ENCODE assay signal across 8 mouse cellular contexts in genomic region chr7:102695358-102696125, GRCm38 (mm10). TPM values are rescaled to one million over a fixed set of nuclear protein-coding genes. Genes with fewer than 3 reads are reported as not detected.
DNase-seq lines count a peak whose midpoint lies in the region; ATAC-seq and TF ChIP-seq lines count a peak whose summit lies in the region.
"Had no signal": no experiment of that assay in that cellular context is flagged by ENCODE, and none has a peak within 500 bp of the region (broad histone marks: within the 10 kb centered on the region; RNA-seq: fewer than 3 reads in every experiment).

Gene Olfr557 (plus strand): TSS chr7:102695910.

- TF ChIP-seq POLR2A in cortical plate, adult 2 months (IDR thresholded peaks at IDR 0.05; ENCODE audit: extremely low read depth, insufficient read depth, low read length), result no peak

- no peaks in the 10 kb centered on the region for H3K9me3 ChIP-seq in kidney, embryonic 16.5 days (ENCODE audit: low read length)

- H3K4me3 ChIP-seq in kidney, embryonic 16.5 days (ENCODE audit: low read length), result no peak within 1 kb of the TSS
- no peak within 1 kb of the TSS for H3K4me3 ChIP-seq in cortical plate, adult 2 months (ENCODE audit: insufficient read depth, low read length)

- no peak for DNase-seq in kidney, adult 11 months
- peak; percentile 55 for DNase-seq in CD4-positive helper T cell, adult 2 months (ENCODE audit: low read depth, low spot score)
- DNase-seq in ES-CJ7 (ENCODE audit: low read depth, low spot score), result peak; percentile 51
- peak; percentile 31 for DNase-seq in kidney, postnatal 14 days
- peak; percentile 78 for DNase-seq in retina, embryonic 14.5 days (ENCODE audit: low spot score)

- no peak within 1 kb of the TSS for H3K9ac ChIP-seq in kidney, embryonic 16.5 days (replicated peaks; ENCODE audit: low read length)

- H3K27ac ChIP-seq in kidney, embryonic 16.5 days (ENCODE audit: low read length), result no peak within 1 kb of the TSS
- H3K27ac ChIP-seq in cortical plate, adult 2 months (ENCODE audit: insufficient read depth, low read length), result no peak within 1 kb of the TSS

- peak; percentile 76 for TF ChIP-seq CTCF in cortical plate, adult 2 months (IDR thresholded peaks at IDR 0.05; ENCODE audit: extremely low read depth, insufficient read depth, low read length)

- H3K4me1 ChIP-seq in kidney, embryonic 16.5 days (ENCODE audit: insufficient read depth, low read length), result no peaks in the 10 kb centered on the region
- no peaks in the 10 kb centered on the region for H3K4me1 ChIP-seq in cortical plate, adult 2 months (ENCODE audit: control insufficient read depth, insufficient read depth, low read length)

- no peaks in the 10 kb centered on the region for H3K27me3 ChIP-seq in kidney, embryonic 16.5 days (ENCODE audit: insufficient read depth, low read length)

- WGBS in kidney, embryonic 16.5 days, result 77% methylated on average over 5 of the region's 5 CpGs

- H3K4me2 ChIP-seq in kidney, embryonic 16.5 days (replicated peaks; ENCODE audit: low read depth, low read length), result no peak within 1 kb of the TSS

- 0 out of 2 replicates have a peak, but pooled peaks have one; percentile 15 for ATAC-seq in kidney, embryonic 16.5 days (ENCODE audit: low FRiP score, low TSS enrichment)

- H3K36me3 ChIP-seq in kidney, embryonic 16.5 days (ENCODE audit: insufficient read depth, low read length), result no peaks in the 10 kb centered on the region

RNA-seq across cellular contexts. Expression of gene Olfr557, which starts in this region (rescaled TPM):
- polyA plus RNA-seq in kidney, embryonic 16.5 days (2015; fragmentation: Nextera tagmentation; extraction: Ambion mirVana), result not detected in 2 replicates
- 0.09 and 0.10 TPM in 2 replicates for polyA plus RNA-seq in cortical plate, adult 2 months (2012; rRNA removed)
- polyA plus RNA-seq: heart, embryonic 16.5 days had no signal

Comparison
In these comparisons a context has a peak if more than half of its experiments do, and no peak if none do; other contexts are left out.
1. Peak in ATAC-seq in kidney, embryonic 16.5 days; RNA of the gene not detected or under 1 TPM.